Mouse (Mus musculus) bone marrow, adult 2 months (tissue): ENCODE measurements around the gene Habp4.

Experiments used
- CTCF ChIP-seq: fragments of 200-500 bp; IDR thresholded peaks from 2 replicates; pipeline ENCODE4 v1.5.1; 2011; ENCODE audit warnings: low read length, control low read depth; ENCODE audit not compliant: control insufficient read depth, insufficient read depth
- POLR2A ChIP-seq: fragments of 200-500 bp; IDR thresholded peaks from 2 replicates; pipeline ENCODE4 v1.6.1; 2011; ENCODE audit warnings: low read depth, mild to moderate bottlenecking, control low read depth, low read length, borderline replicate concordance; ENCODE audit not compliant: control insufficient read depth

DNA sequence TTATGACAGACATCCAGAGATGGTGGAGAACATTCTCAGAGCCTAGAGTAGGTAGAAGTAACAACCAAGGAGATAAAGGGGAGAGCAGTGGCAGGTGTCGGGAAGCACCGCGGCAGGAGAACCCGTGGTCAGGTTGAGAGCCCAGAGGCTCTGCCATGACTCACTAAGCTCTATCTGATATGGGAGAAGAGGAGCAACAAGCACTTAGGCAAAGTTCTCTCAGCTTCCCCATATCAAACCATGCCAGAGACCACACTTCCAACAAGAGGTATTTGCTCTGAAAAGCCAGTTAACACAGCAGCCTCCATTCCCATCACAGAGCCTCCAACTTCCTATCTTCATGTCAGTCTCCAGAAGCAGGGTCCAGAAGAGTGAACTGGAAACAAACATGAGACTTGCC, 39.3 kb downstream of the Habp4 start:
- TF ChIP-seq POLR2A (no peak), CTCF (no peak)
